Mouse (Mus musculus) heart, embryonic 15.5 days (tissue): ENCODE results near the gene Dohh. TPM values are rescaled to one million over a fixed set of nuclear protein-coding genes. Genes with fewer than 3 reads are reported as not detected.

Experiments
- ATAC-seq: fragments of 200-750 bp; cut with Nextera tagmentation; replicated peaks from 2 replicates; pipeline ENCODE4 v1.8.0; 2017; ENCODE audit warnings: low read depth, moderate TSS enrichment; ENCODE audit not compliant: insufficient number of reproducible peaks, insufficient read depth, low FRiP score
- H3K27ac ChIP-seq: fragments of 300-500 bp; sonication (generic); 2 replicates; pipeline ENCODE4 v1.5.1; 2015; ENCODE audit warnings: mild to moderate bottlenecking, inconsistent platforms
- H3K27me3 ChIP-seq: fragments of 300-500 bp; sonication (generic); 2 replicates; pipeline ENCODE4 v1.6.1; 2015; ENCODE audit warnings: inconsistent platforms
- H3K36me3 ChIP-seq: fragments of 300-500 bp; sonication (generic); 2 replicates; pipeline ENCODE4 v1.6.1; 2015; ENCODE audit warnings: mild to moderate bottlenecking, inconsistent platforms
- H3K4me1 ChIP-seq: fragments of 300-500 bp; sonication (generic); replicated peaks from 2 replicates; pipeline ENCODE4 v1.6.1; 2015; ENCODE audit warnings: inconsistent platforms
- H3K4me2 ChIP-seq: fragments of 300-500 bp; sonication (generic); 2 replicates; pipeline ENCODE4 v1.6.1; 2015; ENCODE audit warnings: inconsistent platforms, mild to moderate bottlenecking, moderate library complexity
- H3K4me3 ChIP-seq: fragments of 300-500 bp; sonication (generic); 2 replicates; pipeline ENCODE4 v1.5.1; 2015; ENCODE audit warnings: mild to moderate bottlenecking, inconsistent platforms
- H3K9ac ChIP-seq: fragments of 300-500 bp; sonication (generic); 2 replicates; pipeline ENCODE4 v1.6.1; 2015; ENCODE audit warnings: mild to moderate bottlenecking, inconsistent platforms
- H3K9me3 ChIP-seq: fragments of 300-500 bp; sonication (generic); replicated peaks from 2 replicates; pipeline ENCODE4 v1.6.1; 2016; ENCODE audit warnings: inconsistent platforms
- WGBS: fragments of 180-500 bp; shearing (Covaris S2); methylation state at CpG from one replicate; pipeline ENCODE4 v1.1.7; 2015; ENCODE audit warnings: mixed read lengths; 5-methylcytosine and 5-hydroxymethylcytosine counted together
- polyA plus RNA-seq: library from polyadenylated mRNA; unstranded; fragments of >200 nt; fragmentation: Nextera tagmentation; extraction: Ambion mirVana; gene quantifications from 2 replicates; pipeline ENCODE4 v1.2.1, GENCODE M21; 2015

The Dohh gene
- polyA plus RNA-seq, 1 experiment from 2014 or later = 65.2 TPM

- 6% methylated on average over 12 of the region's 12 CpGs for WGBS
- no peaks in the 10 kb centered on the region for H3K27me3 ChIP-seq
These were observed 35.1 kb upstream of the Dohh start for GRCm38 (mm10) chr10:81349146-81349545.

GRCm38 (mm10) chr10:81349961-81350350 is 34.3 kb upstream of the Dohh start:
- Histone ChIP-seq H3K27ac (peak overlapping the region; percentile 83), H3K4me3 (peak overlapping the region; percentile 73), H3K4me1 (peaks cover 45% of the 10 kb centered on the region), H3K9me3 (no peaks in the 10 kb centered on the region), H3K36me3 (peaks cover 21% of the 10 kb centered on the region; the same call in 1 of the 2 replicates), H3K9ac (peak overlapping the region; percentile 90), H3K4me2 (peak overlapping the region; percentile 73), H3K27me3 (no peaks in the 10 kb centered on the region)
- ATAC-seq = no peak; the same call in 1 of the 2 replicates
- under 1% methylated on average over 29 of the region's 29 CpGs for WGBS

More at GRCm38 (mm10) chr10:81349146-81349545, 35.1 kb upstream of the Dohh start:
- peak overlapping the region; percentile 90 for H3K9ac ChIP-seq
- H3K4me2 ChIP-seq = peak overlapping the region; percentile 73
- ATAC-seq = 0 out of 2 replicates have a peak, but pooled peaks have one; percentile 14
- peaks cover 21% of the 10 kb centered on the region; the same call in 1 of the 2 replicates for H3K36me3 ChIP-seq
- H3K9me3 ChIP-seq = no peaks in the 10 kb centered on the region
- peak overlapping the region; percentile 73 for H3K4me3 ChIP-seq
- peaks cover 51% of the 10 kb centered on the region for H3K4me1 ChIP-seq
- H3K27ac ChIP-seq = peak overlapping the region; percentile 58

DNA sequence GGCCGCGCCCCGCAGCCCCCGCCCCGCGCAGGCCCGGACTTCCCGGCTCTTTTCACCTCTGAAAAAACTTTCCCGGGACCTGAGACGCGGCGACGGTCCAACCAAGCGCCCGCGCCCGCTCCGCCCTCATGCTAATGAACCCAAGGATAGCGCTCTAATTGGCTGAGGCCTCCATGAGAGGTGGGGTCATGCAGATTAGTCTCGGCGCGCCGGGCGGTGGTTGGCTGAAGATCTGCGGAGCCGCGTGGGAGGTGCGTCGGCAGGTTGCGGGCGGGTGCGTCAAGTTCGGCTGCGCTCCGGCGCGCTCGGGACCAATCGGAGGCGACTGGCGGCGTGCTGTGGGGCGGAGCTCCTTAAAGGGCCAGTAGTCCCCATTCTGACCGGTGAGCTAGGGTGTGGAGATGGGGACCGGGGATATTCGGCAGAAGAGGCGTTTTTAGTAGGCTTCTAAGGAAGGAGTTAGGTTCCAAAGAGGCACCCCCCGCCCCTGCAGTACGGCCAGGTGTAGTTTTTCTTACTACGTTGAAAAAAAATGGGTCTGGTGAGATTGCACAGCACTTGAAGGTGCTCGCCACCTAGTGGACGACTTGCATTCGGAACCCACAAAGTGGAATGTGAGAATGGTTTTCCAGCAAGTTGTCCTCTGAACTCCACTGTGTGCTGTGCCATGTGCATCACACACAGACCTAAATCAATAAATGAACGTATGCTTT is 33.7 kb upstream of the Dohh start, which contains the start of gene Hmg20b:
Gene Hmg20b, minus strand, starts transcription at position 130 of the 713 bp plus-strand sequence.
- Histone ChIP-seq H3K27ac (peak within 1 kb of the TSS; percentile 83), H3K4me3 (peak within 1 kb of the TSS; percentile 73), H3K9ac (peak within 1 kb of the TSS; percentile 90), H3K9me3 (no peaks in the 10 kb centered on the region), H3K4me1 (peaks cover 43% of the 10 kb centered on the region), H3K4me2 (peak within 1 kb of the TSS; percentile 73), H3K27me3 (no peaks in the 10 kb centered on the region), H3K36me3 (peaks cover 20% of the 10 kb centered on the region; the same call in 1 of the 2 replicates)
- ATAC-seq = peak; percentile 94
- WGBS = under 1% methylated on average over 54 of the region's 54 CpGs

DNA sequence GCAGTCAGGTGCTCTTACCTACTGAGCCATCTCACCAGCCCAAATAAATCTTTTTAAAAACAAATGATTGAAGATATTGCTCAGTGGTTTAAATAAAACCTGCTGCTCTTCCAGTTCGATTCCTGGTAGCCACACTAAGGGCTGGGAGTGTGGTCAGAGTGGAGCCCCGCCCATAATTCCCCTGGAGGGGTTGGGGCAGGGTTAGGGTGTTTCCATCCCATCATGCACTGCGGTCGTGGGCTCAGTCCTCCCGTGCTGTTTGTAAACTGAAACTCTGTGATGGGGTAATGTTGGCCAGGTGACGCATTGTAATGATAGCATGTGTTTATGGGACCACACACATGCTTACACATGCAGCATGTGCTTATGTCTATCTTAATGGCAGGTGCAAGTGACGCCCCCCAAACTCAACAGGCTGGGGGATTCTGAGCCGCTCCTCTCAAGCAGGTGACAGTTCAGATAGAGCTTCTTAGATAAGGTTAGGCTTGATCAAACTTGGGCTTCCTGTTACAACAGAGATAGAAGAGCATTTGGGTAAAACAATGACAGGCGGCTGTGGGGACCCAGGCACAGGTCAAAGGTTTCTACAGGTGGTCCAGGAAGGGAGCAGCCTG is 32.4 kb upstream of the Dohh start:
- Histone ChIP-seq H3K4me3 (no peak overlapping the region), H3K9me3 (no peaks in the 10 kb centered on the region), H3K27ac (no peak overlapping the region), H3K9ac (no peak overlapping the region), H3K4me2 (no peak overlapping the region), H3K27me3 (no peaks in the 10 kb centered on the region), H3K4me1 (peaks cover 44% of the 10 kb centered on the region), H3K36me3 (peaks cover 7% of the 10 kb centered on the region; the same call in 1 of the 2 replicates)
- no peak for ATAC-seq
- WGBS = 18% methylated on average over 9 of the region's 9 CpGs

GRCm38 (mm10) chr10:81354738-81355477 is 29.3 kb upstream of the Dohh start:
- Histone ChIP-seq H3K36me3 (no peaks in the 10 kb centered on the region), H3K4me3 (no peak overlapping the region), H3K9ac (no peak overlapping the region), H3K27ac (peak overlapping the region; percentile 37; the same call in 1 of the 2 replicates), H3K4me2 (no peak overlapping the region), H3K4me1 (peaks cover 40% of the 10 kb centered on the region), H3K9me3 (no peaks in the 10 kb centered on the region), H3K27me3 (no peaks in the 10 kb centered on the region)
- 64% methylated on average over 9 of the region's 9 CpGs for WGBS
- no peak for ATAC-seq

DNA sequence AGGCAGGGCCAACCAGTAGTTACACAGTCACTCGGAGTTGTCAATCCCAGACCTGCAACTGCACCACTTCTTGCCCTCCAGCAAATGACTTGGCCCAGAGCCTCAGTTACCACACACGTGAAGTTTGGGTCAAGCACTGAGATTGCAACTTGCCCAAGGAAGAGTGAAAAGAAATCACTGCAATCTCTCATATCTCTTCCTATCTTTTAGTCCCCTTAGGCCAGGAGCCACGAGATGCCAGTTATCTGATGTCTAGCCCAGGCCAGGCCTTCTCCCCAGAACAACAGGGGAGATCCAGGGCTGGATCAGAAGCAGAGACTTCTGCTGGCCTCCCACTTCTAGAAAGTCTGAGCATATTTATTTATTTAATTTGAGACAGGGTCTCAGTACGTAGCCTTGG is 28.7 kb upstream of the Dohh start:
- Histone ChIP-seq H3K4me3 (no peak overlapping the region), H3K27ac (no peak overlapping the region), H3K9ac (no peak overlapping the region), H3K36me3 (no peaks in the 10 kb centered on the region), H3K4me2 (no peak overlapping the region), H3K27me3 (no peaks in the 10 kb centered on the region), H3K4me1 (peaks cover 46% of the 10 kb centered on the region), H3K9me3 (no peaks in the 10 kb centered on the region)
- WGBS = 68% methylated on average over 4 of the region's 4 CpGs
- ATAC-seq = no peak

DNA sequence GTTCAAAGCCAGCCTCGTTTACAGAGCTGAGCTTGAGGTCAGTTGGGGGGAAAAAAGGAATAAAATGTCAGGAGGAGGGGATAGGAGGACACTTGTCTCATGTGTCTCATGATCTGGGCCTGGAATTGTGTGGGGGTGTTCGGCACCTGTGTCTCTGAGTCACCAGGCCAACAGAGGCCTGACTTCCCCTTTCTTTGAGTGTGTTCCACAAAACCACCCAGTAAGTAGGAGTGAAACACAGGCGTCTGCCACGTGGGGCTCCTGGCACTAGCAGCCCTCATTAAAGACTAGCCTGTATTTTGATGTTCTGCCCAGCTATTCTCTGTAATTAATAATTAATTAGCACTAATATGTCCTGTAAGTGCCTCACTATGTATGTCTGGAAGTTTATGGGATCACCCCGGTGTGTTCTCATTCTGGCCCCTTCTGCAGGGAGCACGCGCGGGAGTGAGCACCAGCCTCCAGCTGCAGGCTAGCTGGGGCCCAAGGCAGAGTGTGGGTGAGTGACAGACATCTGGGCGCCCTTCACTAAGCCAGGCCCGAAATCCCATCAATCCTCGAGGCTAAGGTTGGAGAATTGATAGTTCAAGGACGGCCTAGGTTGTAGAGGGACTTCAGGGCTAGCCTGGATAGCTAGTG is 27.8 kb upstream of the Dohh start:
- Histone ChIP-seq H3K36me3 (no peaks in the 10 kb centered on the region), H3K4me1 (peaks cover 49% of the 10 kb centered on the region), H3K9ac (peak overlapping the region; percentile 8; the same call in 1 of the 2 replicates), H3K4me2 (peak overlapping the region; percentile 98), H3K4me3 (peak overlapping the region; percentile 95), H3K27me3 (no peaks in the 10 kb centered on the region), H3K27ac (peak overlapping the region; percentile 46; the same call in 1 of the 2 replicates), H3K9me3 (no peaks in the 10 kb centered on the region)
- no peak for ATAC-seq
- WGBS = 50% methylated on average over 12 of the region's 12 CpGs

DNA sequence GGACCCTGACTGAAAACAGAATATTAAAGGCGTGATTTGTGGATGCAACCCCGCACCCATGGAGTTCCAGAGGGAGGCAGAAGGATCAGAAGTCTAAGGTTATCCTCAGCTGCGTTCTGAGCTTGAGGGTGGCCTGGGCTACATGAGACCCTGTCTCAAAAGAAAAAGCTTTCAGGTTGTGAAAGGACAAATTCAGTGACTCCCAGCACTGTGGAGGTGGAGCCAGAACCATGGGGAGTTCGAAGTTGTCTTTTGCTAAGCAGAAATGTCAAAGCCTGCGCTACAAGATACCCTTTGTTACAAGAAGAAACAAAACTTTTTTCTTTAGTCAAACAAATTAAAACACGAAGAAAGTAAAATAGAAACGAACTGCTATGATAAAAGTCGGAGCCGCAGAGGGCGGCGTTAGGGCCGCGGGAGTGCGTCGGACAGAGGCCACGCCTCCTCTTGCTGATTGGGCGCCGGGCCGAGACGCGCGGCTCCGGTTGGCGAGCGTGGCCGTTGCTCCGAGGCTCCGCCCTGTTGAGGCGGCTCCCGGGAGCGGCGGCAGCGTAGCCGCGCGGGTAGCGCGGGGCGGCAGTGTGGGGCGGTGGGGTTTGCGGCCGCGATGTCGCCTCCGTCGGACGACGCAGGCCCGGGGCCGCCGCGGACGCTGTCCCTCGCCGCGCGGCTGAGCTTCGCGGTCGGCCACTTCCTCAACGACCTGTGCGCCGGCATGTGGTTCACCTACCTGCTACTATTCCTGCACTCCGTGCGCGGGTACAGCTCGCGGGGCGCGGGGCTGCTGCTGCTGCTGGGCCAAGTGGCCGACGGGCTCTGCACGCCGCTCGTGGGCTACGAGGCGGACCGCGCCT is 27.0 kb upstream of the Dohh start, which contains the start of gene Mfsd12:
Gene Mfsd12, plus strand, starts transcription at position 501 of the 854 bp plus-strand sequence.
- peak within 1 kb of the TSS; percentile 98 for H3K4me2 ChIP-seq
- peak; percentile 81 for ATAC-seq
- WGBS = 2% methylated on average over 79 of the region's 79 CpGs
- H3K4me1 ChIP-seq = peaks cover 54% of the 10 kb centered on the region
- no peaks in the 10 kb centered on the region for H3K36me3 ChIP-seq
- no peaks in the 10 kb centered on the region for H3K27me3 ChIP-seq
- peak within 1 kb of the TSS; percentile 95 for H3K4me3 ChIP-seq
- no peaks in the 10 kb centered on the region for H3K9me3 ChIP-seq
- peak within 1 kb of the TSS; percentile 78 for H3K27ac ChIP-seq
- peak within 1 kb of the TSS; percentile 95 for H3K9ac ChIP-seq

DNA sequence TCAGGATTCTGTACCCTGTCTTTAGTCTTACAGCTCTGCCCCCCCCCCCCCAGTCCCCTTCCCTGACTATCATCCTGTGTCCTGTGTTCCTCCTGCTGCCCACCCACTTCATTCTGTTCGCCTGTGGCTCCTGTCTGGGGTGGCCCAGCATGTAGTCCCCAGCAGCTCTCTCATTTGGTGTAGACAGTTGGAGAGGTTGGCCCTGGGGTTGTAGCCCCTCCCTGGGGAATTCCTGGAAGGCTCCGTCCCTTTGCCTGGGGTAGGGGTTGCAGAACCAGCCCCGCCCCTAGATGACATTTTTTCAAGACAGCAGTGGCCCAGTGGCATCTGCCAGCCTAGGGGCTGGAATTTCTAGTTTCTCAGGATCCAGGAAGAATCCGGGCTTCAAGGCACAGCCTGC is 26.0 kb upstream of the Dohh start:
- H3K27me3 ChIP-seq = no peaks in the 10 kb centered on the region

GRCm38 (mm10) chr10:81358841-81359240 is 25.4 kb upstream of the Dohh start:
- Histone ChIP-seq H3K27ac (peak overlapping the region; percentile 78), H3K27me3 (no peaks in the 10 kb centered on the region), H3K9me3 (no peaks in the 10 kb centered on the region), H3K9ac (0 out of 2 replicates have a peak overlapping the region, but pooled peaks have one; percentile 95), H3K4me1 (peaks cover 71% of the 10 kb centered on the region), H3K4me3 (peak overlapping the region; percentile 95), H3K36me3 (no peaks in the 10 kb centered on the region), H3K4me2 (peak overlapping the region; percentile 98)
- WGBS = 63% methylated on average over 1 of the region's 1 CpGs
- no peak for ATAC-seq

More for the DNA sequence above, 26.0 kb upstream of the Dohh start:
- Histone ChIP-seq H3K4me3 (peak overlapping the region; percentile 95), H3K4me1 (peaks cover 64% of the 10 kb centered on the region), H3K36me3 (no peaks in the 10 kb centered on the region), H3K9me3 (no peaks in the 10 kb centered on the region), H3K4me2 (peak overlapping the region; percentile 98), H3K9ac (peak overlapping the region; percentile 95), H3K27ac (peak overlapping the region; percentile 78)
- ATAC-seq = no peak
- WGBS = 14% methylated on average over 4 of the region's 4 CpGs
